Mouse (Mus musculus): ENCODE data around the gene Olfr1370.
"Not testable (repeated sequence)": the region's sequence is repeated elsewhere in the genome, so short reads cannot be mapped to it uniquely, and the experiment has no call there.

Gene Olfr1370

DNA sequence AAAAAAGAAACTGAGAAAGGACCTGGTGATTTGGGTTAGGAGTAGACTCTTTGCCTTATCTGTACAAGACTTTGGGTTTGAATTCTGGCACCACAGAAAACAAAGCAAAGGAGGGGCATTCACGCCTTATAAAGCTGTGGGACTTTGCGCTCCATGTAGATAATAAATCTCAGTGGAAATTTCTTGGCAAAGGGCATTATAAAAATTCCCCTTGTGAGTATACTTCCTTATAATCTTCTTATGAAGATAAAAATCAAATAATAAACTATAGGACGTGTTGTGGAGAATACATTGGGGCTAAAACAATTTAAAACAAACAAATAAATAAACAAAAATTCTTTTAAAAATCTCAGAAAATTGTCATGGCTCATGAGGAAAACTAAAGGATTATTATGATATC, at the start of gene Olfr1370:
Gene Olfr1370 (minus strand): TSS at position 101 of the 400 bp plus-strand sequence.
- DNase-seq: no peak

- no peak for DNase-seq
Observed at GRCm38 (mm10) chr13:21114121-21114520, 39.4 kb upstream of the Olfr1370 start.

- DNase-seq: not testable (repeated sequence)
Observed at GRCm38 (mm10) chr13:21111183-21111582, 36.4 kb upstream of the Olfr1370 start, which contains the start of gene Olfr1369-ps1. Gene Olfr1369-ps1, plus strand, starts transcription at chr13:21111483.

- no peak for DNase-seq
Observed at GRCm38 (mm10) chr13:21110441-21110840, 35.7 kb upstream of the Olfr1370 start.

DNA sequence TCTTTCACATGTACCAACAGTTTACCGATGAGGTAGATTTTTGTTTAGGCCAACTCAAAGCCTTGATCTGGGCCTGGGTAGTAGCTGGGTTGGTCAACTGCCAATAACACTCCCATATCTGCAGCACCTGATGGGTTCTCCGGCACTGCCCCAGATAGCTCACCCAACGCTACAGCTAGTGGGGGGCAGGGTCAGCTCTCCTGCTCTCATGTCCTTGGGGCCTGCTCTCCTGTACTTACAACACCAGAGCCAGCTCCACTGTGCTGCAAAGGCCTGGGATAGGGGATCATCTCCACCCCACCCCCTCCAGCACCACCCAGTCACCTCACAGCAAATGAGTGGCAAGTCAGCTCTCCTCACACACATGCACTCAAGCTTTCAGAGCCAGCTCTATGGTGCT, 35.0 kb upstream of the Olfr1370 start:
- no peak for DNase-seq

- no peak for DNase-seq
Observed at GRCm38 (mm10) chr13:21082686-21083085, 7.9 kb upstream of the Olfr1370 start.

DNA sequence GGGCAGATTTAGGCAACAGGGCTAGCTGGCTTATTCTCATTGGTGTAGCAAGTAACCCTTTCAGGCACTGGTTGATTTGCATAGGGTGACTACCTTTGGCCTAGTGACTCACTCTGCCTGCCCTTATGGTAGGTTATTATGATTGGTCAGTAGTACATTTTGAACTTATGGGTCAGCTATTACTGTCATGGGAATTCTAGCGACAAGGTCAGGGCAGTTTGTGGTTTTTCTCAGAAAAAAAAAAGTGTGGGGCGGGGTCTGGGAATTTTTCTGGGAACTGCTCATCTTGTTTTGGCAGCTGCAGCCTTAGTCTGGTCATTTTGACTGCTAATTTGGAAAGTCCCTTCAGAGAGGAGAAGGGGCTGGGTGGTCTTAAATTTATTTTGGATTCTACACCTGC, 8.7 kb downstream of the Olfr1370 start:
- no peak for DNase-seq

- no peak for DNase-seq
Observed at GRCm38 (mm10) chr13:21050118-21050517, 24.6 kb downstream of the Olfr1370 start.

DNA sequence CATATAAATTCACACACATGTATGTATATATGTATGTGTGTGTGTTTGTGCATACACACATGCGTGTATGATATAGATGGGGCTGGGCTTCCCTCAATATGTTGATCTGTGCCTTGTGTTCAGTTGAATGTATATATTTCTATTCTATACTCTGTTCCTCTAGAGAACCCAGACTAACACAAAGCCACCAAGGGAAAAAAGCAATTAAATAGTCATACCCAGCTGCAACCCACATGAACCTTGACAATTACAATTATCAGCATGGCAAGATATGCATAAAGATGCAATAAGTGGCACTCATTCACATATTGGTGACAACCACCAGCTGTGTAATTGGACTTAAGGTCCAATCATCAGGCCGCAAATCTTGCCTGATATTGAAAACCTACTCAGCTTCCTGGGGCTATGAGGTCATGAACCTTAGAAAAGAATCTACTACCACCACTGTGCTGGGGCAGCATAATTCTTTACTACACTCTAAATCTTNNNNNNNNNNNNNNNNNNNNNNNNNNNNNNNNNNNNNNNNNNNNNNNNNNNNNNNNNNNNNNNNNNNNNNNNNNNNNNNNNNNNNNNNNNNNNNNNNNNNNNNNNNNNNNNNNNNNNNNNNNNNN, 34.1 kb downstream of the Olfr1370 start:
- DNase-seq: no peak

DNA sequence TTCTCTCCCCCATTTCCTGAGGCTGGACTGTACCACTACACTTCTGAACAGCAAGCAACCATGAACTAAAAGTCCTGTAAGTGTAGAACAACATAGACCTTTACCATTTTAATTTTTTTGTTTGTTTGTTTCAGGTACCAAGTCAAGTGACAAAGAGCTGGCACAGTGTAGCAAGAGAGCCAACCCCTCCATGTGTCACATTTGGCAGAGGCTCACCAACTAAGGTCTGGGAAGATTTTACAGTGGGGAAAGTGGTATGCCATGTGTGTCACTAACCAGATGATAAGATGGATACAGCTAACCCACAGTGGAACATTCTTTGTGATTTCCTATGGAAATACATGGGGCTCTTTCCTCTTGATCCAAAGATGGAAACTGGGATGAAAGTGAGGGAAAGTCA, 38.8 kb downstream of the Olfr1370 start:
- DNase-seq: no peak

DNA sequence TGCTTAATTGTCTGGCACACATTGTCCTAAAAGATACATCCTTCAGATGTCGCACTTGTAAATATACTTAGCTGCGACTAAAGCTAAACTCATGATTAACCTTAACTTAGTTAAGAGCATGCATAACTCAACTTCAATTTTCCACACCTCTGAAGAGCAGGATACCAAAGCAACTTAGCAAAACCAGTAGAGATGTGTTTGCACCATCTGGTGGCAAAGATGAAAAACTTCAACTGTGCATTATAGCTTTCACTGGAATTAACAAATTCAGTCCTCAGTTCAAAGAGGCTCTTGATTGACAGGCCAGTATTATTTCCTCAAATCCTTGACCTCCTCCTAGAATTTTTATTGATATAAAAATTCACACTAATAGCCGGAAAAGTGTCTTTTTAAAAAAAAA, 39.7 kb downstream of the Olfr1370 start:
- DNase-seq: no peak

DNA sequence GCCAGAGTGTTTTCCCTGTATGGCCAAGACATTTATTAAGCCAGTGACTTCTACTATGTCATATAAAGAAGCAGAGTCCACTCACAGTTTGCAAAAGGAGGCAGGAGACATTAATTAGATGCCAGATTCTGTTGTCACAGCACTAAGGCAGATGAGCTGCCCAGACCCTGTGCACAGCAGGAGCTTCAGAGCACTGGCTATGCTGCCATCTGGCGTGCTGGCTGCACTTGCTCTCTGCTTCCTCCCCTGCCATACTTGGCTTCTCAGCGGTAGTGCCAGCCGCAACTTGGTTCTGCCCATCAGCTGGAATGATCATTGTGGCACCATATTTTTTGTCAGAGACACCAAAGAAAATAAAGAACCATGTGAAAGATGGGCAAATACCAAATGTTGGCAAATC, 41.6 kb downstream of the Olfr1370 start:
- DNase-seq: no peak

- no peak for DNase-seq
Observed at GRCm38 (mm10) chr13:21024831-21025230, 49.9 kb downstream of the Olfr1370 start.
